Mouse (Mus musculus): ENCODE data around the gene Rhov. TPM values are rescaled to one million over a fixed set of nuclear protein-coding genes. Genes with fewer than 3 reads are reported as not detected.
A peak's percentile ranks its signal among the peaks of the same experiment; 100 is the strongest.

Rhov gene
- polyA plus RNA-seq, 1 experiment from 2014 or later, result 8.5 TPM

GRCm38 (mm10) chr2:119277810-119278209, 6.7 kb upstream of the Rhov start:
- H3K4me1 ChIP-seq (ENCODE audit: control insufficient read depth, insufficient read depth, low read length), result no peaks in the 10 kb centered on the region
- H3K4me3 ChIP-seq (ENCODE audit: low read depth, low read length), result no peak overlapping the region
- DNase-seq (ENCODE audit: low spot score) (no peak), ATAC-seq (no peak)
- 88% methylated on average over 23 of the region's 23 CpGs for WGBS
- H3K9me3 ChIP-seq (replicated peaks; ENCODE audit: control insufficient read depth, low read length), result no peaks in the 10 kb centered on the region
- no peak overlapping the region for H3K27ac ChIP-seq (ENCODE audit: low read depth, low read length)
- no peak overlapping the region for H3K4me2 ChIP-seq (ENCODE audit: low read length)
- H3K9ac ChIP-seq (ENCODE audit: low read length), result no peak overlapping the region
- no peaks in the 10 kb centered on the region for H3K36me3 ChIP-seq (ENCODE audit: control insufficient read depth, insufficient read depth, low read length)
- no peaks in the 10 kb centered on the region for H3K27me3 ChIP-seq (replicated peaks; ENCODE audit: control insufficient read depth, insufficient read depth, low read length)

DNA sequence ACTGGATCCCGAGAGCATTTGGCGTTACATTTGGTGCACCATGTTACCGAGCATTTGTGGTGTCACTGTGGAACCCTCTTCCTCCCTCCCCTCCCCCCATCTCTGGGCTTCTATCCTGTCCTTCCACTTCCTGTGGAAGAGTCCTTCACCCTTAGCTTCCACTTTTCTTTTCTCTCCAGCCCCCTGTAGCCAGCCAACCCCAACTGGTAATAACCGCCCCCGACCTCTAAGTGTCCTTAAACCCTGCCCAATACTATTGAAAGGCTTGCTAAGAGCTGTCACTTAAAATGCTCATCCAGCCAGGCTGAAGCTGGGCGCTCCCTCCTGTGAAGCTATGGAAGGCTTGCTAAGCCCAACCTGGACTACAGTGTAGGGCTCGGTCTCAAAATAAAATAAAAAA, 5.9 kb upstream of the Rhov start:
- Histone ChIP-seq H3K9me3 (replicated peaks; ENCODE audit: control insufficient read depth, low read length) (no peaks in the 10 kb centered on the region), H3K36me3 (ENCODE audit: control insufficient read depth, insufficient read depth, low read length) (no peaks in the 10 kb centered on the region), H3K4me3 (ENCODE audit: low read depth, low read length) (no peak overlapping the region), H3K9ac (ENCODE audit: low read length) (no peak overlapping the region), H3K27ac (ENCODE audit: low read depth, low read length) (no peak overlapping the region), H3K4me2 (ENCODE audit: low read length) (no peak overlapping the region), H3K27me3 (replicated peaks; ENCODE audit: control insufficient read depth, insufficient read depth, low read length) (no peaks in the 10 kb centered on the region), H3K4me1 (ENCODE audit: control insufficient read depth, insufficient read depth, low read length) (no peaks in the 10 kb centered on the region)
- DNase-seq (ENCODE audit: low spot score), result no peak
- 83% methylated on average over 7 of the region's 7 CpGs for WGBS
- no peak for ATAC-seq

DNA sequence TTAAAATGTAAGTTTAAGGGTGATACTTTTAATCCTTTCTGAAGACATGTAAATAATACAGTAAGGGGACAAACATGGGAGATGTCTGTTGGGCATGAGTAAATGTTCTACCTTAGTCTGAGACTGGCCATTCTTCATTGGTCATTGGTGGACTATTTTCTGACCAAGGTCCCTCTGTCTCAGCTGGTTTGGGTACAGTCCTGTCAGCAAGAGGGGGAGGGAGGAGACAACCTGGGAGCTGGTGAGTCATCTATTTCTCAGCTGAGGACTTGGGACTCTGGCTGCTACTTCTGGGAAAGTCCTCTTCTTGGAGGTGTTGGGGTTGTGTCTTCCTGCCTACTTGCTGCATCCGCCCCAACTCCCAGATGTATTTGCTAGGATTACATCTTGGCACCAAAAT, 3.1 kb upstream of the Rhov start:
- Histone ChIP-seq H3K36me3 (ENCODE audit: control insufficient read depth, insufficient read depth, low read length) (no peaks in the 10 kb centered on the region), H3K9me3 (replicated peaks; ENCODE audit: control insufficient read depth, low read length) (no peaks in the 10 kb centered on the region), H3K9ac (ENCODE audit: low read length) (no peak overlapping the region), H3K4me3 (ENCODE audit: low read depth, low read length) (no peak overlapping the region), H3K4me1 (ENCODE audit: control insufficient read depth, insufficient read depth, low read length) (no peaks in the 10 kb centered on the region), H3K27ac (ENCODE audit: low read depth, low read length) (no peak overlapping the region), H3K27me3 (replicated peaks; ENCODE audit: control insufficient read depth, insufficient read depth, low read length) (no peaks in the 10 kb centered on the region), H3K4me2 (ENCODE audit: low read length) (no peak overlapping the region)
- WGBS, result 85% methylated on average over 1 of the region's 1 CpGs
- DNase-seq (ENCODE audit: low spot score) (no peak), ATAC-seq (no peak)

DNA sequence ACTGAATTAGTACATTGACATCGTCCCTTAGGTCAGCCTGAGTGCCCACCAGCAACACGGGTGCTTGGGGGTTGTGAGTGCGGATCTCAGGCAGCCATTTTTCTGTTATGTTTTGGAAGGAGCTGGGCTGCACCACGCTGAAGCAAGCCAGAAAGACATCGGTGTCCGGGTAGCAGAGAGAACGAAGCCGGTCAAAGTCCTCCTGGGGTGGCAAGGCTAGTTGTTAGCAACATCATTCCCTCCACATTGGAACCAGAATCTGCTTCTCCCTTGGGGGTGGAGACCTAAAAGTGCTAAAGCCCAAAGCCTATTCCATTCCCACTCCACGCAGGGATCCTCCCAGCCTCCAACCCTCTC, 808 bp downstream of the Rhov start:
- ATAC-seq, result no peak
- H3K27ac ChIP-seq (ENCODE audit: low read depth, low read length), result no peak overlapping the region
- 41% methylated on average over 9 of the region's 9 CpGs for WGBS

DNA sequence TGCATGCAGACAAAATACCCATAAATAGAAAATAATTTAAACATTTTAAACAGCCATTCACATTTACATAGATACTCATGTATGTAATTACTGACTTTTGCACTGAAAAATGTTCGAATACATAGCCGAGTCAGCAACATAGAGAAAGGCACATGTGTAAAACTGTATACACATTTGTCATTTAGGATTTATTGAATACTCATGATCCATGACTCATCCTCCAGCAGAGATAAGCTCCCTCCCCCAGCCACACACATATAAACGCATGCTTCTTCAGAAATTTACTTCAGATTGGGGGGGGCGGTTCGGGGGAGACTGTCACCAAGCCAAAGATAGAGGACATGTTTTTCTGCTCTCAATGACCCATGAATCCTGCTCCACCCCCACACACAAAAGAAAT, 7.3 kb downstream of the Rhov start:
- Histone ChIP-seq H3K4me3 (ENCODE audit: low read depth, low read length) (no peak overlapping the region), H3K9ac (ENCODE audit: low read length) (no peak overlapping the region), H3K36me3 (ENCODE audit: control insufficient read depth, insufficient read depth, low read length) (no peaks in the 10 kb centered on the region), H3K27me3 (replicated peaks; ENCODE audit: control insufficient read depth, insufficient read depth, low read length) (no peaks in the 10 kb centered on the region), H3K27ac (ENCODE audit: low read depth, low read length) (no peak overlapping the region), H3K4me1 (ENCODE audit: control insufficient read depth, insufficient read depth, low read length) (no peaks in the 10 kb centered on the region), H3K9me3 (replicated peaks; ENCODE audit: control insufficient read depth, low read length) (no peaks in the 10 kb centered on the region), H3K4me2 (ENCODE audit: low read length) (no peak overlapping the region)
- no peak for DNase-seq (ENCODE audit: low spot score)
- ATAC-seq, result no peak
- 78% methylated on average over 5 of the region's 5 CpGs for WGBS

More for the DNA sequence above, 808 bp downstream of the Rhov start:
- no peaks in the 10 kb centered on the region for H3K36me3 ChIP-seq (ENCODE audit: control insufficient read depth, insufficient read depth, low read length)
- H3K4me3 ChIP-seq (ENCODE audit: low read depth, low read length), result peak overlapping the region; percentile 61
- no peaks in the 10 kb centered on the region for H3K4me1 ChIP-seq (ENCODE audit: control insufficient read depth, insufficient read depth, low read length)
- no peak for DNase-seq (ENCODE audit: low spot score)
- H3K27me3 ChIP-seq (replicated peaks; ENCODE audit: control insufficient read depth, insufficient read depth, low read length), result no peaks in the 10 kb centered on the region
- peak overlapping the region; percentile 71 for H3K9ac ChIP-seq (ENCODE audit: low read length)
- H3K4me2 ChIP-seq (ENCODE audit: low read length), result peak overlapping the region; percentile 89
- H3K9me3 ChIP-seq (replicated peaks; ENCODE audit: control insufficient read depth, low read length), result no peaks in the 10 kb centered on the region

- H3K9ac ChIP-seq (ENCODE audit: low read length), result no peak overlapping the region; the same call in 1 of the 2 replicates
- H3K4me1 ChIP-seq (ENCODE audit: control insufficient read depth, insufficient read depth, low read length), result no peaks in the 10 kb centered on the region
- H3K4me3 ChIP-seq (ENCODE audit: low read depth, low read length), result no peak overlapping the region
- 30% methylated on average over 8 of the region's 8 CpGs for WGBS
- H3K9me3 ChIP-seq (replicated peaks; ENCODE audit: control insufficient read depth, low read length), result no peaks in the 10 kb centered on the region
- DNase-seq (ENCODE audit: low spot score), result peak; percentile 48
- H3K27me3 ChIP-seq (replicated peaks; ENCODE audit: control insufficient read depth, insufficient read depth, low read length), result no peaks in the 10 kb centered on the region
- no peaks in the 10 kb centered on the region for H3K36me3 ChIP-seq (ENCODE audit: control insufficient read depth, insufficient read depth, low read length)
- H3K4me2 ChIP-seq (ENCODE audit: low read length), result no peak overlapping the region
- H3K27ac ChIP-seq (ENCODE audit: low read depth, low read length), result no peak overlapping the region
- no peak for ATAC-seq
Measured at GRCm38 (mm10) chr2:119262978-119263377, 8.1 kb downstream of the Rhov start.

GRCm38 (mm10) chr2:119261326-119261725, 9.7 kb downstream of the Rhov start:
- no peak for ATAC-seq
- DNase-seq (ENCODE audit: low spot score), result no peak
- Histone ChIP-seq H3K4me1 (ENCODE audit: control insufficient read depth, insufficient read depth, low read length) (no peaks in the 10 kb centered on the region), H3K27ac (ENCODE audit: low read depth, low read length) (no peak overlapping the region), H3K9me3 (replicated peaks; ENCODE audit: control insufficient read depth, low read length) (no peaks in the 10 kb centered on the region), H3K4me2 (ENCODE audit: low read length) (no peak overlapping the region), H3K36me3 (ENCODE audit: control insufficient read depth, insufficient read depth, low read length) (no peaks in the 10 kb centered on the region), H3K9ac (ENCODE audit: low read length) (no peak overlapping the region), H3K4me3 (ENCODE audit: low read depth, low read length) (no peak overlapping the region), H3K27me3 (replicated peaks; ENCODE audit: control insufficient read depth, insufficient read depth, low read length) (no peaks in the 10 kb centered on the region)
- WGBS, result 63% methylated on average over 2 of the region's 2 CpGs

DNA sequence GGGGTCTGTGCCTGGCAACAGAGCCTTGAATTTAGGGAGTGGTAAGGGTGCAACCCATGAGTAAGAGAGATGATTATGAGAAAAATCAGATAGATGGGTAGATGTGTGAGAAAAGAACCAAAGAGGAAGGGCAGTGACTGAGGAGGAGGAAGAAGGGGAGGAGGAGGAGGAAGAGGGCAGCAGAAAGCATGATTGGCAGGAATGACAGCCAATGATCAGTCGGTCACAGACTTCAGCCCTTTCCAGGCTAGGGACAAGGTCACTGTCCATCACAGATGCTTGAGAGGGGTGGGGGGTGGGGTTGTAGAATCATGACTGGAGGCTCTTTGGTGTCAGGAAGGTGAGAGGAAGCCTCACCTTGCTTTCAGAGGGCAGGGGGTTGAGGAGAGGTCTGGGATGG, 10.6 kb downstream of the Rhov start:
- Histone ChIP-seq H3K9me3 (replicated peaks; ENCODE audit: control insufficient read depth, low read length) (no peaks in the 10 kb centered on the region), H3K36me3 (ENCODE audit: control insufficient read depth, insufficient read depth, low read length) (no peaks in the 10 kb centered on the region), H3K4me1 (ENCODE audit: control insufficient read depth, insufficient read depth, low read length) (no peaks in the 10 kb centered on the region), H3K4me3 (ENCODE audit: low read depth, low read length) (no peak overlapping the region), H3K27me3 (replicated peaks; ENCODE audit: control insufficient read depth, insufficient read depth, low read length) (no peaks in the 10 kb centered on the region), H3K9ac (ENCODE audit: low read length) (no peak overlapping the region), H3K27ac (ENCODE audit: low read depth, low read length) (no peak overlapping the region), H3K4me2 (ENCODE audit: low read length) (no peak overlapping the region)
- ATAC-seq (no peak), DNase-seq (ENCODE audit: low spot score) (no peak)
- WGBS, result 50% methylated on average over 1 of the region's 1 CpGs

DNA sequence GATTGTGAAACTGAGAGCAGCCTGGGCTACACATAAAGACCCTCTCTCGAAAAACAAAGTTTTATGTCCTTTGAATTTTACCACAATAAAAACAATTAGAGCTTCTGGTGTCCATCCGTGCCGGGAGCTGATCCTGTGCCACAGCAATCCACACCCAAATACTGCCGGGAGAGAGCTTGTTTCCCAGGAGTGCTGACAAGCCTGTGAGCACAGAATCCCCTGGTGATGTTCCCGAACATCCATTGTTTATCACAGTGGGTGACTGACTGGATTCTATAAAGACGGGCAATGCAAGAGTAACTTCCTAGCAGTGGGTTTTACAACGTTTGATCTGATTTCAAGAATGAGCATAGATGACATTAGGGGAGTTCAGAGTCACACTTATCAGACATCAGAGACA, 16.1 kb downstream of the Rhov start:
- DNase-seq (ENCODE audit: low spot score), result no peak
- Histone ChIP-seq H3K36me3 (ENCODE audit: control insufficient read depth, insufficient read depth, low read length) (no peaks in the 10 kb centered on the region), H3K4me3 (ENCODE audit: low read depth, low read length) (no peak overlapping the region), H3K4me1 (ENCODE audit: control insufficient read depth, insufficient read depth, low read length) (no peaks in the 10 kb centered on the region), H3K9me3 (replicated peaks; ENCODE audit: control insufficient read depth, low read length) (no peaks in the 10 kb centered on the region), H3K9ac (ENCODE audit: low read length) (no peak overlapping the region), H3K27ac (ENCODE audit: low read depth, low read length) (no peak overlapping the region), H3K27me3 (replicated peaks; ENCODE audit: control insufficient read depth, insufficient read depth, low read length) (peaks cover 9% of the 10 kb centered on the region; the same call in 1 of the 2 replicates), H3K4me2 (ENCODE audit: low read length) (no peak overlapping the region)
- 5% methylated on average over 7 of the region's 7 CpGs for WGBS
- no peak for ATAC-seq
